Mouse (Mus musculus): ENCODE results near the gene Tmem229a. TPM values are rescaled to one million over a fixed set of nuclear protein-coding genes. Genes with fewer than 3 reads are reported as not detected.

Gene Tmem229a
- polyA plus RNA-seq (2011; ENCODE audit: insufficient read length, low read depth, missing spikeins), result not detected in 2 replicates

DNA sequence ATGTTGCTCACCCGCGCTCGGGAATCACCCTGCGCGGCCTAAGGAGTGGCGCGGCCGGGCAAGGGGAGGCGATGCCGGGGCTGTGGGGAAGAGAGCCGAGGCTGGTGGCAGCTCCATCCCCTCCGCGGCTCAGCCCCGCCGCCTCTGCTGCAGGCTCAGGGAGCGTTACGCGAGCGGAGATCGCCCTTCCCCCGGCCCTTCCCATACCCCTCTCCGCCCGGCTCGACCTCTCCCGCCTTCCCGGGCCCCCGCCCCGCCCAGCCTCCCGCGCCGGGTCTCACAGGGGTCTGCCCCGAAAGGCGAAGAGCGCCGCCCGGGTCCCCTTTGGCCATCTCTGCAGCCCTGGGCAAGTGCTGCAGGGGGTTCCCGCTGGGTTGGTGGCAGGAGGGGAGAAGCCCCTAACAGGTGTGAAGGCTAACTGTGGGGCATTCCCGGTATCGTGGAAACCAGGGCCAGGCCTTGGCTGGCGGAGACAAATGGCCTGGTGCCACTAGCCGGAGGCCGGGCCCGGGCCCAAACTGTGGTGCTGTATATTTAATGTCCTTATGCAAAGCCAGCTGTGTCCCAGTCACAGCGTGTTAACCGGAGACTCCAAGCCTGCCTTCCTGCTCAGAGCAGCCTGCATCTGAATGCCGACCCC is at the start of gene Tmem229a:
Tmem229a (minus strand) TSS at position 352 of the 640 bp plus-strand sequence.
- TF ChIP-seq CTCF (IDR thresholded peaks at IDR 0.05; ENCODE audit: borderline replicate concordance, insufficient read depth, low read length), result no peak
- Histone ChIP-seq H3K27ac (ENCODE audit: insufficient read depth, low read length) (no peak within 1 kb of the TSS), H3K4me3 (ENCODE audit: insufficient read depth, low read length) (peak within 1 kb of the TSS; percentile 36), H3K4me1 (ENCODE audit: control insufficient read depth, insufficient read depth, low read length) (no peaks in the 10 kb centered on the region)

DNA sequence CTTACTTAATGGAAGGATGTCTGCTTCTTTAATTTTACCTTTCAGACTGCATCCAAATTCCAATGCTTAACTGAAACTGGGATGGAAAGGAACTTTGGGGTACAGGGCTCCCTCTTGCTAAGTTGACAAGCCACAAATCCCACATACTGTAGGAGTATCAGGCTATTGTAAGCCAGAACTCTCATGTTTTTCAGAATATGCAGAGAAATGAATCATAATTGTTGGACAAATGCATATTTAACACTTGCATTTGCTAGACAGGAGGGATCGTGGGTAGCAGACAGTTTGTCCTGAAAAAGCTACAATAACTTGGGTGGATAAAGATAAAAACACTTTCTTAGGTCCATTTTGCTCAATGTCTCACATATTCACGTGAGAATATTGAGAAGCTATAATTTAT is 37.7 kb upstream of the Tmem229a start:
- Histone ChIP-seq H3K4me1 (ENCODE audit: control insufficient read depth, insufficient read depth, low read length) (no peaks in the 10 kb centered on the region), H3K4me3 (ENCODE audit: insufficient read depth, low read length) (no peak overlapping the region), H3K27ac (ENCODE audit: insufficient read depth, low read length) (no peak overlapping the region)
- TF ChIP-seq POLR2A (IDR thresholded peaks at IDR 0.05; ENCODE audit: low read depth, low read length) (no peak), CTCF (IDR thresholded peaks at IDR 0.05; ENCODE audit: borderline replicate concordance, insufficient read depth, low read length) (no peak)

DNA sequence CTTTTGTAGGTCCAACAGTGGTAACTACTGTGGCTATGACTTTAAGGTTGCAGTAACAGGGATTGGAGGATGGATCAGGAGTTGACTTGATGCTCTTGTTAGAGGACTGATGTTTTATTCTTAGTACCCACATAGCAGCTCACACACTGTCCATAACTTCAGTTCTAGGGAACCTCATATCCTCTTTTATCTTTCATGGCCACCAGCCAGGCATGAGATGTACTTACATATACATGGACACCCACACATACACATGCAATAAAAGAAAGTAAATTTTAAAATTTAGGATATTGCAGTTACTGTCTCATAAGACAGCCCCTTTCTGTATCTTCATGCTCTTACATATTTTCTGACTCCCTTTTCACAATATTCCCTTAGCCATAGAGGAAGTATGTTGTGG is 33.7 kb upstream of the Tmem229a start:
- Histone ChIP-seq H3K27ac (ENCODE audit: insufficient read depth, low read length) (no peak overlapping the region), H3K4me1 (ENCODE audit: control insufficient read depth, insufficient read depth, low read length) (no peaks in the 10 kb centered on the region), H3K4me3 (ENCODE audit: insufficient read depth, low read length) (no peak overlapping the region)
- no peak for TF ChIP-seq CTCF (IDR thresholded peaks at IDR 0.05; ENCODE audit: borderline replicate concordance, insufficient read depth, low read length)
- no peak for TF ChIP-seq POLR2A (IDR thresholded peaks at IDR 0.05; ENCODE audit: low read depth, low read length)

DNA sequence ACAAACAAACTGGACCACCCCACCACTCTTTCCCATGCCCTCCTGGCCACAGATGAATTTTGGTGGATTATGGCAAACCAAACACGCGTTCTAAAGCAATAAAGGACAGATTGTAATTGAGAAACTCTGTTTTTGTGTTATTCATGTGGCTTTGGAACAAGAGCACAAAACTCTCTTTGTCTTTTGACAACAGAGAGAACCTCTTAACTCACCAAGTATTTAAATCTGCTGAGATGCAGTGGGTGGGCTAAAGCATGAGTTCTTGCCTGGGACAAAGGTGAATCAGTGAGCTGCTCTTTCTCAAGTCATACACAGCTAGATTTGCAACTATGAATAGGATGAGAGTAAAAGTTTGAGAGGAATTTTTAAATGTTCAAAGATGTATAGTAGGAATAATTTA is 20.1 kb upstream of the Tmem229a start:
- no peak for TF ChIP-seq CTCF (IDR thresholded peaks at IDR 0.05; ENCODE audit: borderline replicate concordance, insufficient read depth, low read length)
- TF ChIP-seq POLR2A (IDR thresholded peaks at IDR 0.05; ENCODE audit: low read depth, low read length), result no peak
- H3K4me1 ChIP-seq (ENCODE audit: control insufficient read depth, insufficient read depth, low read length), result no peaks in the 10 kb centered on the region
- no peak overlapping the region for H3K27ac ChIP-seq (ENCODE audit: insufficient read depth, low read length)
- H3K4me3 ChIP-seq (ENCODE audit: insufficient read depth, low read length), result no peak overlapping the region

DNA sequence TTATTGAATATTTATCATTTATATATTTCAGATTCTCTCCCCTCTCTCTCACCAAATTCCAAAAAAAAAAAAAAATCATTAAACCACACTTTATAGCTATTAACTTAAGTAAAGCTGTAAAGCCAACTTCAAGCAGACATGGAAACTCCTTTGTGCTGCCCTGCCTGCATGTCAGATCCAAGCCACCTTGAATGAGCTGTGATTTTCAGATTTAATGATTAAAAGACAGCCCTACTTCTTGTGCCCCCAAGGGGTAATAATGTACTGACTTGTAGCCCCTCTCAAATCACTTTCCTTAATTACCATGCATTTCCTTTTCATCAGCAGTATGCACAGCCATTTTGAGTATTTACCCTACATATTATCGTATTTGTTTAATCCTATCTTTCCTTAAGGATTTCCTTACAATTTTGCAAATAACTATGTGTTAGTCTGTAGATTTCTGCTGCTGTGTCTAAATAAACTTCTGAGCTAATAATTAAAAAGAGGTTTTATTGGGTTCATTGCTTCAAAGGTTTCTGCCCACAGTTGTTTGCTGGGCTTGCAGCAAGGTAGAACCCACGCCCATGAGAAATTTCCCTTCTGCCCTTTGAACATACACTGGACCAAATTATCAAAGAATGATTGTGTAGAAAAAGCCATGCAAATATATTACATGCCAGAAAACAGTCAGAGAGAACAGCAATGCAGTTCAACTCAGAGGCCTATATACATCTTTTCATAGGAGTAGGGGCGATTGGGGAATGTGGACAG is 12.6 kb upstream of the Tmem229a start:
- Histone ChIP-seq H3K27ac (ENCODE audit: insufficient read depth, low read length) (no peak overlapping the region), H3K4me1 (ENCODE audit: control insufficient read depth, insufficient read depth, low read length) (no peaks in the 10 kb centered on the region), H3K4me3 (ENCODE audit: insufficient read depth, low read length) (no peak overlapping the region)
- TF ChIP-seq POLR2A (IDR thresholded peaks at IDR 0.05; ENCODE audit: low read depth, low read length) (no peak), CTCF (IDR thresholded peaks at IDR 0.05; ENCODE audit: borderline replicate concordance, insufficient read depth, low read length) (no peak)

DNA sequence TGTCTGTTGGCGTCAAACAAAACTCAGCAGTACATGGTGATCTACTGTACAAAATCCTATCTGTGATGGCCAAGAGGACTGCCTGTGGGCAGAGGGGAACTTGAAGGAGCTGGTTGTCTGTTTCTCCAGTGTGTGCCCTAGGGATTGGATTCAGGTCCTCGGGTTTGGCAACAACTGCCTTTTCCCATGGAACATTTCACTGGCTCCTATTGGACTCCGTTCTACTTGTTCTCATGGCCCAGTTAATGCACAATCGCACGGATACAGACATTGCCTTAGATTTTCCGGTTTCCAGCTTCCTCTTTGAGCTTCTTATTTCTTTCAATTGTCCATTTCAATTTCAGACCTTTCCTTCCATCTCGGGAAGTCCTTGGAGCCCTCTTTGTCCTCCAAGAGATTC is 11.6 kb upstream of the Tmem229a start:
- Histone ChIP-seq H3K27ac (ENCODE audit: insufficient read depth, low read length) (no peak overlapping the region), H3K4me3 (ENCODE audit: insufficient read depth, low read length) (no peak overlapping the region), H3K4me1 (ENCODE audit: control insufficient read depth, insufficient read depth, low read length) (no peaks in the 10 kb centered on the region)
- TF ChIP-seq CTCF (IDR thresholded peaks at IDR 0.05; ENCODE audit: borderline replicate concordance, insufficient read depth, low read length) (no peak), POLR2A (IDR thresholded peaks at IDR 0.05; ENCODE audit: low read depth, low read length) (no peak)

DNA sequence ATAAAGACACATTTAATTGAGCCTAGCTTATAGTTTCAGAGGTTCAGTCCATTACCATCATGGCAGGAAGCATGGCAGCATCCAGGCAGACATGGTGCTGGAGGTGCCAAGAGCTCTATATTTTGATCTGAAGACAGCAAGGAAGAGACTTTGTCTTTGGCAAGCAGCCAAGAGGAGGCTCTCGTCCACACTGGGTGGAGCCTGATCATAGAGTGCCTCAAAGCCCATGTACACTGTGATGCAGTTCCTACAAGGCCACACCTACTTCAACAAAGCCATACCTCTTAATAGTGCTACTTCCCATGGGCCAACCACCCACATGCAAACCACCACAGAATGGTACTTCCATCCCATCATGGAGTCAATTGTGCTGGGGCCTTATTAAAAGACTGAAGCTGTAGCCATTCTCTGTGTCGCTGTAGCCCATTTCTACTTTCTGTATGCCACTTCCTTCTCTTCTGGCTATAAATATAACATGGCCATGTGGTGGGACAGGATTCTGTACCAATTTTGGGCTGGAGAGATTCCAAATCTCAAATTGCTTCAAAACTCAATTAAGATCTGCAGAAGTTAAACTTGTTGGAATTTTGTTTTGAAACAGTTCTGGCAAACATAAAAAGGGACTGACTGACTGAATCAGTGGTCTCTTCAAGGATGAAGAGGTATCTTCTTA is 10.0 kb upstream of the Tmem229a start:
- TF ChIP-seq CTCF (IDR thresholded peaks at IDR 0.05; ENCODE audit: borderline replicate concordance, insufficient read depth, low read length), result no peak
- no peak overlapping the region for H3K4me3 ChIP-seq (ENCODE audit: insufficient read depth, low read length)
- H3K4me1 ChIP-seq (ENCODE audit: control insufficient read depth, insufficient read depth, low read length), result no peaks in the 10 kb centered on the region
- H3K27ac ChIP-seq (ENCODE audit: insufficient read depth, low read length), result no peak overlapping the region

DNA sequence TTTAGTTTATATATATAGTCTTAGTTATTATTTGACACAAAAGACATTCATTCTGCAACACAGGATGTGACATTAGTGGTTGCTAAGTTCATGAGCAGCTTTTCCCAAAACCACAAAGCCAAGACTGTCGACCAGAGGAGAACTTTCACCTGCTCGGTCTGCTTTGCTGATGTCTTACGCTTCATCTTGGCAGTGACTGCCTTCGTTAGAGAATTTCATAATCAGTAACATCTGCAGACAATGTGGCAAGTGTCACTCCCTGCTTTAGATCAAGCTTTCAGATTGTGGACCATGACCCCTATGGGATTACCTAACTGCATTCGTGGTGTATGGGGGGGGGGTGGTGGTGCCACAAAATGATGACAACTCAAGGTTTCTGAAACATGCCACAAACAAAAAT is 7.7 kb upstream of the Tmem229a start:
- Histone ChIP-seq H3K27ac (ENCODE audit: insufficient read depth, low read length) (no peak overlapping the region), H3K4me3 (ENCODE audit: insufficient read depth, low read length) (no peak overlapping the region), H3K4me1 (ENCODE audit: control insufficient read depth, insufficient read depth, low read length) (no peaks in the 10 kb centered on the region)
- TF ChIP-seq POLR2A (IDR thresholded peaks at IDR 0.05; ENCODE audit: low read depth, low read length) (no peak), CTCF (IDR thresholded peaks at IDR 0.05; ENCODE audit: borderline replicate concordance, insufficient read depth, low read length) (no peak)

DNA sequence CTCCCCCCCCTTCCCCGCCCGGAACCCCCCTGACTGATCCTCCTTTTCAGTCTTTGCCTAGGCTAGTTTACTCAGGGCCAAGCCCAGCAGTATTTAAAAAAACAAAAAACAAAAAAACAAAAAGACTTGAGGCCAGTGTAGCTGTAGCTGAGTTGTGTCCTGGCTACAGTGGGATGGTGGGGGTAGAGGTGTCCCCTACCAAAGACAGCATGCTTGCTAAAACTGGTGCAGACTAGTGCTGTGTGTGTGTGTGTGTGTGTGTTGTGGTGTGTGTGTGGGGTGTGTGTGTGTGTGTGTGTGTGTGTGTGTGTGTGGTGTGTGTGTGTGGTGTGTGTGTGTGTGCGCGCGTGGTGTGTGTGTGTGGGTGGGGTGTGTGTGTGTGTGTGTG is 483 bp upstream of the Tmem229a start:
- Histone ChIP-seq H3K27ac (ENCODE audit: insufficient read depth, low read length) (no peak overlapping the region), H3K4me1 (ENCODE audit: control insufficient read depth, insufficient read depth, low read length) (no peaks in the 10 kb centered on the region), H3K4me3 (ENCODE audit: insufficient read depth, low read length) (no peak overlapping the region)
- TF ChIP-seq CTCF (IDR thresholded peaks at IDR 0.05; ENCODE audit: borderline replicate concordance, insufficient read depth, low read length) (no peak), POLR2A (IDR thresholded peaks at IDR 0.05; ENCODE audit: low read depth, low read length) (no peak)

Measured in embryonic fibroblast, embryonic 13.5 days (primary cell).